Mouse (Mus musculus) T-helper 2 cell (primary cell): ENCODE measurements around the gene Plxnb2.

Experiments used
- in situ Hi-C: fragments of 300-600 bp; cut with MboI, MseI; formaldehyde crosslinking; loops from one replicate; pipeline ENCODE4 v1.15.1; 2025; ENCODE audit warnings: high pct_unique_total_duplicates

Plxnb2 gene

GRCm38 (mm10) chr15:89179630-89179964, 991 bp downstream of the Plxnb2 start:
- in situ Hi-C loops, result no loop called here

DNA sequence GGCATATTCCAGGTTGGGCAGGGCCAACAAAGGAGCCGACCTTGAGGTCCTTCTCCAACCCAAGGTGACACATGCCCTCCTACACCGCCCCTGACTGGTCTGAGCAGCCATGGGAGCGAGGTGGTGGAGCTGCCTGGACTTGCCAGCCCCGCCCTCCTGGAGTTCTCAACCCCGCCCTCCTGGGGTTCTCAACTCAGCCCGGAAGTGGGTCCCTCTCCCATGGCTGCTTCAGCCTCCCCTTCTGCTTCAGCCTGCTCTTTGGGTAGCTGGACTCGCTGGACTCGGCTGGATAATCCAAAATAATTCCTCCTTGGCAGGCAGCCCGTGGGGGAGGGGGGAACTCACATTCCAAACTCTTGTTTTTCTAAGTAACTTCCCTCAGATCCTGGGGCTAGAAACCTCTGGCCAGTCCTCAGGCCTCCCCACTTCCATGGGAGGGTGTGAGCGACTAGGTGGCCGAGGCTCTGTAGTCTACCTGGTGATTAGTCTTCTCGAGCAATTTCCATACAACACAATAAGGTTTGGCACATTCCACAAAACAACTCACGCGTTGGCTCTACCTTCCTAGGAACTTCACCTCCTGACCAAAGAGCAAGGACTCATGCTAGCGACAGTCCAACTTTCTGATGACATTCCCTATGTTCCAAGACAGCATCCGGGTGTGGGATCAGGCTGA, 1.5 kb downstream of the Plxnb2 start:
- in situ Hi-C loops, result no loop called here

DNA sequence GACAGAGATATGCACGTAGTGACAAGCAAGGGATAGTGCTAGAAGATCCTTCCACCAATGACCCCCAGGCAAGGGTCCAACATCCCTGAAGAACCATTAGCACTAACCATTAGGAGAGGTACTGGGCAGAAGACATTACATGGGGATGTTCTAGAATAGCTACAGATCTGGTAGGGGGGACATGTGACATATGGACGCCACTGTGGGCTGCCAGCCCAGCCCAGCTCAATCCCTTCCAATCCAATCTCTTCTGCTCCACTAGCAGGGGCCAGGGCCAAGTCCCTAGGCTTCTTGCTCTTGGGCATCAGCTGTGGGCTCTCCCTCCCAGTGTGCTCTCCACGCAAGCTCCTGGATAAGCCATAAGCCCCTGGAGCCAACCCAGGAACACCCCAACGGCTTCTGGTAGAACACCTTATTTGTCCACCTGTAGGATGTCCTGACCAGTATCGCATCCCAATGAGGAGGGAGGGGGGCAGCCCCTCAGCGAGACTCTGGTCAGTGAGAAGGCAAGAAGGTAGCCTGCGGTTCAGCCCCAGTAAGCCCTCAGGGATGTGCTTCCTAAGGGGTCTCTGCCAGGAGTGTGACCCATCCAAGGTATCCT, 2.2 kb downstream of the Plxnb2 start:
- in situ Hi-C loops, result no loop called here

DNA sequence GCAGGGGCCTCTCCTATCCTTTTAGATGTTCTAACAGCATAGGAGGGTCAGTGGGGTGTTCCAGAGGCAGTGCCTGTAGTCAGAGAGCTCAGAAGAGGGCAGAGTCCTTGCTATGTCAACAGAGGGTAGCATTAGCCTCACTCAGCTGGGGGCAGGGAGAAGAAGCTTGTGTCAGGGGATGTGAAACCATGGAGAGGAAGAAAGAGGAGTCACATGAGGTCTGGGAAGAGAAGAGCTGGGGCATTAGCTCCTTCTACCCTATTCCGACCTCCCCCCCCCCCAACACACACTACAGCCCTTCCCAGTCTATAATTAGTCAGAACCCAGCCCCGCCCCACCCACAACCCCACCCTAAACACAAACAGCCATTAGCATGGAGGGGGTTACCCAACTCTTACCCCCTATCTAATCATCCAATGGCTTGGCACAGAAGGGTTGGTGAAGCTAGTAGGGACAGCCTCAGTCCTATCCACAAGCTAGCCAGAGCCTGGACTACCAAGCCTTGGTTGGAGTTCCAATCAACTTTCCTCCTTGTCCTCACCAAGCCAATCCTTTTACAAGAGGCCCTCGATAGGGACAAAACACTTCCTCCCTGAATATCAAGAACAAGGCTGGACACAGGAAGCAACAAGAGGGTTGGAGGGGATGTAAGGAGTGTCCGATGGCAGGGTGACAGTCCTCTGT, 2.9 kb downstream of the Plxnb2 start:
- in situ Hi-C loops, result no loop called here

DNA sequence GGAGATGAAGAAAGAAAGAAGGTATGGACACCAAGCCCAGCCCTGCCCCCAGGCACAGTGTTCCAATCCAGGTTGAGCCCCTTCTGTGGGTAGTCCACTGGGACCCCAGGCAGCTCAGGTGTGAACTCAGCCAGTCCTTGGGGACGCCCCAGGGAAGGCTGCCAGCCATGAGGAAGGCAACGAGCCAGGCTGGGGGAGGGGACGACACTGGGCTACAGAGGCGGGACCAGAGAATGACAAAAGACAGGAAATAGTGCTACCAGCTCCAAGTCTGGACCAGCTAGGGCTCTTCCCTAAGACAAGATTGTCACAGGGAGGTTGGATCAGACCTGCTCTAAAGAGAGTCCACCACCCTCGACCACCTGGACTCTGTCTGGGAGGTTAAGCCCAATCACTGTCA, 3.5 kb downstream of the Plxnb2 start:
- in situ Hi-C loops, result no loop called here

DNA sequence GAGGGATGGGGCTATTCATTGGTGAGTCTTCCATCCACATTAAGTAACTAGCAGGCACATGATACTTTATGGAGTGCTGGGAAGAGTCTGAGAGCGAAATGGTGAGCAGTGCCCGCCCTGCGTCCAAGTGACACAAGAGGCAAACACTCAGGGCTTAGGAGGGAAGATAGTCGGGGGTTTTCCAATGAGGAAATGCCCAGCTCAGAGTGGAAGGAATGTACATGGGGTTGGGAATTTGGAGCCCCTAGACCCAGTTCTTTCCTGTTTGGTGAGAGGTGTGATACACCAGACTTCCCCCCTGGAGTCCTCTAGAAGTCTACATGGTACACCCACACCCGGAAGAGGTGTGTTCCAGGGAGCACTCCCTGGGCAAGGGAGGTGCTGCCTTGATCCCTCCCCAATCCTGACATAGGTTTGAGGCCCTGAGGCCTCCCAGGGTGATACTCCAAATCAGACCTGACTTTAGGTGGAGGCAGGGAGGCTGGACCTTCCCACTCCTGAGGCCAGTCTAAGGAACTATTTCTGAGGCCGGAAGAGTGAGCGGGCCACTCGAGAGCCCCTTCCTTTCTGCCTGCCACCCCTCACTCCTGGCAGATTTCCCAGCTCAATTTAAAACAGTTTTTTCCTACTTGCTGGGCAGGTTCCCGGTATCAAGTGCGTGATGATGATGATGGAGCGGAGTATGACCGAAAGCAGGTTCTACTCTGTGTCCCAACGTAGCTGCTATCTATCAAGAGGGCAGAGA, 5.0 kb downstream of the Plxnb2 start:
- in situ Hi-C loops, result no loop called here

DNA sequence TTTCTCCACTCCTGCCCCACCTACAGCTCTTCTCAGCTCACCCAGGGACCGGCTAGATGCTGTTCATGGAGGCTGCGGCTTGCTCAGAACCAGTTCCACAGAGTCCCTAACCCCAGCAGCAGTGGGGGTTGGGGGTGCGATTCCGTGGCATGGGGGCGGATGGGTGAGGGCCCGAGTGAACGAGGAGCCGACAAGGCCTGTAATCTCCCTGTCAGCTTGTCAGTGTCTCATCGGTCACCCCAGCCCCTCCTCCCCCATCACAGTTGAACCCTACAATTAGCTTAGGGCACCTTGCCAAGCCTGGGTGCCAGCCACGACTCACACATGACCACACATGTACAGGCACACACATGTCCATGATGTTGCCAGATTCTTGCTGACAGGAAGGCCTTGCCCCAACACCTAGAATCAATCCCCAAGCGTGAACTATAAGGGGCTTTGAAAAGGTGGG, 5.7 kb downstream of the Plxnb2 start:
- in situ Hi-C loops, result loop anchor here (25.0 kb wide), 1 partner anchor 812 kb away; no protein-coding TSS in a partner anchor

DNA sequence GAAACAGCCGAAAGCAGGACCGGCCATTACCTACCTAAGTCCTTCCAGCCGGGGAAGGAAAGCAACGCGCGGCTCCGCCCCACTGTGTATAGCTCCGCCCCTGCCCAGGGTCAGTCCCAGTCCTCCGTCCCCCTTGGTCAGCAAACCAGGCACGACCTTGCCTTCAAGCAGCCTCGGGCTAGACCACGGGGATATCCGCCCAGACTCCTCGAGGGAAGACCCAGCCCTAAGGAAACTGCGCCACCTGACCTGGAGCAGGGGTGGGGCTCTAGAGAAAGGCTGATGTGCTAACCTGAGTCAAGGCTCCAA, 6.7 kb downstream of the Plxnb2 start:
- in situ Hi-C loops, result loop anchor here (25.0 kb wide), 1 partner anchor 813 kb away; no protein-coding TSS in a partner anchor

- in situ Hi-C loops, result loop anchor here (25.0 kb wide), 1 partner anchor 814 kb away; no protein-coding TSS in a partner anchor
Observed at GRCm38 (mm10) chr15:89173024-89173905, 7.3 kb downstream of the Plxnb2 start.

DNA sequence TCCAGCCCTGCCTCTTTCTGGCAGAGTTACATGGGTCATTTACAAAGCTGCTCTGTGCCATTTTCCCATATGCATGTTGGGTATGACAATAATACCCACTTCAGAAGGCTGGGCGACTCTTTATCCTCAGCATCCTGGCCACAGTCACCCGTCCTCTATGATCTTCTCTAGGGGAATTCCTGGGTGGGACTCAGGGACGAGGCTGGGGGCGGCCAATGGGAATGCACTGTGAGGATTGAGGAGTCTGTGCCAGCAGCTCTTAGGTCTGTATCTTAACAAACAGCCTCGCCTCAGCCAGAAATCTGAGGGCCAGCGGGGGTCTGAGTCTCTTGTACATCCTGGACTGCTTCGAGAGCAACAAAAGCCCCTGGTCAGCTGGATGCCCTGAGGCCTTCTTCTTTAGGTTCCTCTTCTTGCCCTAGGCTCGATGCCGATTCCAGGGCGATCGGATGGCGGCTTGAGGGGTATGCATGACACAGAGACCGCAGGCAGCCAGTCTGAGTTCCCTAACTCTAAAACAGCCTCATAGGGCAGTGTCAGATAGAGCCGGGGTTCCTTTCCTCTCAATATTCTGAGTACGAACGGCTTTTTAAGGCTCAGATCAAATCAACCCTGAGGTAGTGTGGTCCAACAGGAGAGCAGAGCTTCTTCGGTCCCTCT, 8.2 kb downstream of the Plxnb2 start:
- in situ Hi-C loops, result loop anchor here (25.0 kb wide), 1 partner anchor 815 kb away; no protein-coding TSS in a partner anchor

DNA sequence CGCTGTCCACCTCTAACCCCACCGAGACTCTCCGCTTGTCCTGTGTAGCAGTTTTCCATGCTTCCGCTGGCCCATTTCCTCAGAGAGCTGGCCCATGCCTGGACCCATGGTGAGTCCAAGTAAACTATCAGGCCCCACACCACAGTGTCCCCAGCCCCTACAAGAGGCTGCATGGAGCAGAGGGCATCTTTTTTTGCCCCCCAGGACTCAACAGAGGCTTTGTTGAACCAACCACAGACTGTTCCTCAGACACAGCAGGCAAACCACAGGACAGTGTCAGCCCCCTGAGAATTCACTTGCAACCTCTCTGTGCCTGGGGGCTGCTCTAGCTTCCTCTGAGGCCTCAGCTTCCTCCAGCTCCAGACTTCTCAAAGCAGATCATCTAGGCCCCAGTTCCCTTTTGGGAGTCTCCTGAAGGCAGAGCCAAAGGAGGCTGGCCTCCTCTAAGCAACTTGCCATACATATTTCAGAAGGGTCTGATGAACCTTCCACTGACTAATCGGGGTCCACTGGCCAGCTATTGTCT, 9.0 kb downstream of the Plxnb2 start:
- in situ Hi-C loops, result loop anchor here (25.0 kb wide), 1 partner anchor 816 kb away; no protein-coding TSS in a partner anchor

- in situ Hi-C loops, result loop anchor here (25.0 kb wide), 1 partner anchor 817 kb away; no protein-coding TSS in a partner anchor
Observed at GRCm38 (mm10) chr15:89170102-89170501, 10.5 kb downstream of the Plxnb2 start.

- in situ Hi-C loops, result loop anchor here (25.0 kb wide), 1 partner anchor 818 kb away; no protein-coding TSS in a partner anchor
Observed at GRCm38 (mm10) chr15:89169431-89169830, 11.2 kb downstream of the Plxnb2 start.

GRCm38 (mm10) chr15:89168922-89169321, 11.7 kb downstream of the Plxnb2 start:
- in situ Hi-C loops, result loop anchor here (25.0 kb wide), 1 partner anchor 818 kb away; no protein-coding TSS in a partner anchor

- in situ Hi-C loops, result loop anchor here (25.0 kb wide), 1 partner anchor 822 kb away; no protein-coding TSS in a partner anchor
Observed at GRCm38 (mm10) chr15:89165478-89165877, 15.1 kb downstream of the Plxnb2 start.

- in situ Hi-C loops, result loop anchor here (25.0 kb wide), 1 partner anchor 826 kb away; no protein-coding TSS in a partner anchor
Observed at GRCm38 (mm10) chr15:89161397-89161796, 19.2 kb downstream of the Plxnb2 start.

- in situ Hi-C loops, result loop anchor here (25.0 kb wide), 1 partner anchor 829 kb away; no protein-coding TSS in a partner anchor
Observed at GRCm38 (mm10) chr15:89158516-89158915, 22.1 kb downstream of the Plxnb2 start.

DNA sequence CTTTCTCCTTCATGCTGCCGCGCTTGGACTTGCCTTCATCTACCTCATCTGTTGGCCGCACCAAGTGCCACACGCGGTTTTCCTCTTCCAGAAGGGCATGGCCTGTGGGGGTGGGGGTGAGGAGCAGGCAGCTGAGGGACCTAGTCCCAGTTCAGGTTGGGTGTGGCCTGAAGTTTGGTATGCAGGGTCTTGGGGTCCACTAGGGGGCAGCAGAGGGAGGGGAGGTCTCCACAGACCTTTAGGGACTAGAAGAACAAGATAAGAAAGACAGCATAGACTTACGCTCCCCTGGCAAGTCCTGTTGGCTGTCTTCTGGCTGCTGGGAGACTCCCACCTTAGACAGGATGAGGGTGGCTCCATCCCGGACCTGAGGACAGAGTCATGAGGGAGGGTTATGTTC, 22.6 kb downstream of the Plxnb2 start:
- in situ Hi-C loops, result loop anchor here (25.0 kb wide), 1 partner anchor 829 kb away; no protein-coding TSS in a partner anchor

- in situ Hi-C loops, result loop anchor here (25.0 kb wide), 1 partner anchor 835 kb away; no protein-coding TSS in a partner anchor
Observed at GRCm38 (mm10) chr15:89152312-89152711, 28.3 kb downstream of the Plxnb2 start.

DNA sequence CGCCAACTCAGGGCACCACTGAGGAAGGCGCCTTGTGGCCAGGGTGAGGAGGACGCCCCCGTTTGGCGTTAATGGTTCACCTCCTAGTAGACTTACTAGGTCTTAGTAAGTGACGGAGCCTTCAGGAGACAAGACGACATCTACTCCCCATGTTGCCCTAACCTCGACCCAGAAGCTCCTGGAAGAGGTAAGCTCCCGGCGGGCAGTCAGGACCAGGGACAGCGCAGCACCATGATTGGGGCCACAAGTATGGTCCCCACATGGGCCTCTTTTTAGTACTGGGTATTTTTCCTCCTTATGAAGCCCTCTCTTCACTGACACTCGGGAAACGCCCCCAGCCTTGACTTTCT, 30.6 kb downstream of the Plxnb2 start:
- in situ Hi-C loops, result loop anchor here (25.0 kb wide), 1 partner anchor 837 kb away; no protein-coding TSS in a partner anchor
